Mouse (Mus musculus): ENCODE measurements at regions not wholly inside any gene's neighbourhood (a gene's known extent, or its start where the extent isn't known, plus 50 kb on each side); places are given as distances from the start of the nearest gene placed in this dataset.

DNA sequence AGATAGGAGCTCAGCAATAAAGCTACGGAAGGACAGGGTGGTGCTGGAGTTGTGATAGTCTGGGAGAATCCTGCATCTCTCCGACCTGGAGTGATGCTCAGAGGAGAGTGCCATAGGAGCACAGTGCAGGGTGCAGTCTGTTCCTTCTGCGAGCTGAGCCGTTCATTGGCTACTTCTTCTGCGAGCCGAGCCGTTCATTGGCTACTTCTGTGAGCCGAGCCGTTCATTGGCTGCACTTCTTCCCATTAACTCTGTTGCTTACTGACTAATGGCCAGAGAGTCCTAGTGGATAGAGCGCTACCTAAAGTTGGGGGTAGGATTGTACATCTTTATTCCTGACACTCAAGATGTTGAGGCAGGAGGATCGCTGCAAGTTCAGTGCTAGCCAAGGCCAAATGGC, 222.3 kb upstream of the Map3k1 start:
- WGBS: 77% methylated on average over 11 of the region's 11 CpGs
- no peaks in the 10 kb centered on the region for H3K36me3 ChIP-seq
- no peak overlapping the region for H3K4me3 ChIP-seq
- no peak overlapping the region for H3K27ac ChIP-seq
- no peaks in the 10 kb centered on the region for H3K4me1 ChIP-seq (replicated peaks)
- no peaks in the 10 kb centered on the region for H3K27me3 ChIP-seq
- no peak overlapping the region for H3K9ac ChIP-seq
- no peak for ATAC-seq (replicated peaks; ENCODE audit: insufficient number of reproducible peaks, insufficient read depth, low FRiP score, low read depth)
- H3K4me2 ChIP-seq: no peak overlapping the region
- no peaks in the 10 kb centered on the region for H3K9me3 ChIP-seq (replicated peaks)

DNA sequence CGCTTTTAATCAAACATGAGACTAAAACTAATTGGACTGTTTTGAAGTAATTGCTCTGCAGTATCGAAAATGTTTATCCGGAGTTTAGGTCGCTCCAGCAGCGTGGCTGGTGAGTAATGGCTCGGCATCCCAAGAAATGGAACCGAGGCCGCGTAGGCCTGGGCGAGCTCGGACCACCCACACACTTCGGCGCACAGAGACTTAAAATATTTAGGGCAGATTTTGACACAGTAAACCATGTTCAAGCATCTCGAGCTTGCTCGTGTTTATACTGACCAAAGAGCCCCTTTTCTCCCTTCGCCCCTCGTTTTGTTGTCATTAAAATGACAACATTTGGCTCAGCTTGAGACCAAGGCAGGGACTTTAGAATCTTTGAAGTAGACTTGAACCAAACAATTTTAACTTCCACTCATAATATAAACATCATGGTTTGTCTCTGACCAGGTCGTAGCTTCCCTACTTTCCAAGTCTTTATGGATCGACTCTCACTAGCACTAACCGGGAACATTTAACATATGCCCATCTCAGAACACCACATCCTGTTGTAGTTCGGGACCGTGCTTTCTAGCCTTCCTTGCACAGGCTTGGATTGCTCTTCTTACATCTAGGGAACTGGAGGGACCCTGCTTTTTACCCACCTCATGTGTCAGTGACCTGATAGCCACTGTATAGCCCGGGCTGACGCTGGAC, 223.0 kb upstream of the Map3k1 start:
- no peaks in the 10 kb centered on the region for H3K36me3 ChIP-seq
- no peak overlapping the region for H3K4me3 ChIP-seq
- no peak overlapping the region for H3K27ac ChIP-seq
- H3K27me3 ChIP-seq: no peaks in the 10 kb centered on the region
- no peak overlapping the region for H3K9ac ChIP-seq
- H3K4me2 ChIP-seq: no peak overlapping the region
- 83% methylated on average over 24 of the region's 24 CpGs for WGBS
- ATAC-seq (replicated peaks; ENCODE audit: insufficient number of reproducible peaks, insufficient read depth, low FRiP score, low read depth): no peak
- no peaks in the 10 kb centered on the region for H3K9me3 ChIP-seq (replicated peaks)
- H3K4me1 ChIP-seq (replicated peaks): no peaks in the 10 kb centered on the region

DNA sequence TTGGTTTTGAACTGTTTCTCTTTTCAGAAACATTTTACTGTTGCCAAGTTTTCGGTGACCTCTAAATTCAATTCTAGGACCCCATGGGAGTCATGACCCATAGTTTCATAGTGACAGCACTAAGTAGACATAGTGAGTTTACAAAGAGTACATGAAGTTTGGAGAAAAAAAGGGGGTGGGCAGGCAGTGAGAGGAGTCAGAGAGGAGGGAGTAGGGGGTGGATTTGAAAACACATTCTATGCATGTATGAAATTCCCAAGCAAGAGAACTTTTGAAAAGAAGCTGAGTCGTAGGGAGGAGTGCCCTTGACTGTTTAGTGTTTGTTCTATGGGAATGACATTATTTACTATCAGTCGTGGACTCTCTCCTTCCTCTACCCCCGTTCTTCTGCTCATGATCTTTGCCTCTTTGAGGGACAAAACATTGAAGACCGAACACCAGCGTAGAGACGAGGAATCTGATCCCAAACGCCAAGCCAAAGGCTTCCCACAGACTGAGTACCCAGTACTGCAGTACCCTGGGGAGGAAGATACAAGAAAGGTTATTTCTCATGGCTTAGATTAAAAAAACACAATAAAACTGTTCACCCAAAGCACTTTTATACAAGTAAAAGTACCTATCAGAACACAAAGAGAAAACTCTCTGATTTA, 229.1 kb upstream of the Map3k1 start:
- no peak overlapping the region for H3K4me2 ChIP-seq
- H3K36me3 ChIP-seq: no peaks in the 10 kb centered on the region
- no peaks in the 10 kb centered on the region for H3K9me3 ChIP-seq (replicated peaks)
- WGBS: 66% methylated on average over 8 of the region's 8 CpGs
- H3K4me1 ChIP-seq (replicated peaks): no peaks in the 10 kb centered on the region
- H3K4me3 ChIP-seq: no peak overlapping the region
- no peaks in the 10 kb centered on the region for H3K27me3 ChIP-seq
- ATAC-seq (replicated peaks; ENCODE audit: insufficient number of reproducible peaks, insufficient read depth, low FRiP score, low read depth): no peak
- H3K9ac ChIP-seq: no peak overlapping the region
- no peak overlapping the region for H3K27ac ChIP-seq

GRCm38 (mm10) chr13:112038556-112039304, 229.9 kb upstream of the Map3k1 start:
- no peak for ATAC-seq (replicated peaks; ENCODE audit: insufficient number of reproducible peaks, insufficient read depth, low FRiP score, low read depth)
- H3K27me3 ChIP-seq: no peaks in the 10 kb centered on the region
- no peaks in the 10 kb centered on the region for H3K4me1 ChIP-seq (replicated peaks)
- no peak overlapping the region for H3K4me2 ChIP-seq
- no peak overlapping the region for H3K4me3 ChIP-seq
- 86% methylated on average over 9 of the region's 9 CpGs for WGBS
- H3K9ac ChIP-seq: no peak overlapping the region
- no peak overlapping the region for H3K27ac ChIP-seq
- no peaks in the 10 kb centered on the region for H3K9me3 ChIP-seq (replicated peaks)
- H3K36me3 ChIP-seq: no peaks in the 10 kb centered on the region

DNA sequence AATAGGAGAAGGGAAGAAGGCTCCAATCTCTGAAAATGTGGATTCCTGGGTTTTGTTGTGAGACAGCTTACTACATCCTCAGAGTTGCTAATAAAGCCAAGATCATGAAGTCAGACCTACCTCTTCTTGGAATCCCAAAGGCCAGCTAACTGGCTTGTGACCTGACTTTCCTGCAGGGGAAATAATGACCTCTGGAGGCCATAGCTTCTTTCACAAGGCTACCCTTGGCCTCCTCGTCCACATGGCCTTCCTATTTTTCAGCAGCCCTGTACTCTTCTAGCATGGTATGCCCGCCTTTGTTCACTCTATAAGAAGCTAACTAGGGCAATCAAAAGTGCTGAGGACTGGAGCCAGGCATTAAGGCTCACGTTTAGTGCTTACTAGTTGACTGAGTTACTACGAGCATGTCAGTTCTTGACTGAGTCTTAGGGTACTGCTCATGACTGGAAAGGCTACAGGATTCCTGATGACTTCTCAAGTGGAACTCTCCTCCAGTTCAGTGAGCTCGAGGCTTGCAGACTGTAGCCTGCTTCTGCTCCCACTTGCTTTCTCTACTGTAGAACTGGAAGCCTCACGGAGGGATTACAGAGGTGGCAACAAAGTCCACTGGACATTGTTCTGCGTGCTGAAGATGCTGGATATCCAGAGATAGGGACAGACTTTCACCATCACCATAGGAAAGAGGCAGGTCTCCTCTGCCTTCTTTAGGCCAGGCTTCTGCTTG, 230.8 kb upstream of the Map3k1 start:
- Histone ChIP-seq H3K9me3 (replicated peaks) (no peaks in the 10 kb centered on the region), H3K36me3 (no peaks in the 10 kb centered on the region), H3K4me2 (no peak overlapping the region), H3K4me3 (no peak overlapping the region), H3K4me1 (replicated peaks) (no peaks in the 10 kb centered on the region), H3K27ac (no peak overlapping the region), H3K9ac (no peak overlapping the region), H3K27me3 (no peaks in the 10 kb centered on the region)
- WGBS: 80% methylated on average over 7 of the region's 7 CpGs
- ATAC-seq (replicated peaks; ENCODE audit: insufficient number of reproducible peaks, insufficient read depth, low FRiP score, low read depth): no peak

- no peak overlapping the region for H3K27ac ChIP-seq
- no peak overlapping the region for H3K4me2 ChIP-seq
- no peak overlapping the region for H3K4me3 ChIP-seq
- no peaks in the 10 kb centered on the region for H3K9me3 ChIP-seq (replicated peaks)
- no peaks in the 10 kb centered on the region for H3K36me3 ChIP-seq
- H3K9ac ChIP-seq: no peak overlapping the region
- WGBS: 85% methylated on average over 13 of the region's 13 CpGs
- H3K4me1 ChIP-seq (replicated peaks): no peaks in the 10 kb centered on the region
- no peaks in the 10 kb centered on the region for H3K27me3 ChIP-seq
- ATAC-seq (replicated peaks; ENCODE audit: insufficient number of reproducible peaks, insufficient read depth, low FRiP score, low read depth): no peak
Measured at GRCm38 (mm10) chr13:112043524-112044246, 234.9 kb upstream of the Map3k1 start.

- Histone ChIP-seq H3K27ac (no peak overlapping the region), H3K4me2 (no peak overlapping the region), H3K9me3 (replicated peaks) (no peaks in the 10 kb centered on the region), H3K9ac (no peak overlapping the region), H3K4me1 (replicated peaks) (no peaks in the 10 kb centered on the region), H3K36me3 (no peaks in the 10 kb centered on the region), H3K27me3 (no peaks in the 10 kb centered on the region), H3K4me3 (no peak overlapping the region)
- no peak for ATAC-seq (replicated peaks; ENCODE audit: insufficient number of reproducible peaks, insufficient read depth, low FRiP score, low read depth)
- 48% methylated on average over 5 of the region's 5 CpGs for WGBS
Measured at GRCm38 (mm10) chr13:112044372-112044771, 235.6 kb upstream of the Map3k1 start.

- no peak overlapping the region for H3K4me2 ChIP-seq
- no peak for ATAC-seq (replicated peaks; ENCODE audit: insufficient number of reproducible peaks, insufficient read depth, low FRiP score, low read depth)
- no peak overlapping the region for H3K9ac ChIP-seq
- H3K9me3 ChIP-seq (replicated peaks): no peaks in the 10 kb centered on the region
- H3K4me1 ChIP-seq (replicated peaks): no peaks in the 10 kb centered on the region
- no peaks in the 10 kb centered on the region for H3K27me3 ChIP-seq
- no peak overlapping the region for H3K27ac ChIP-seq
- no peak overlapping the region for H3K4me3 ChIP-seq
- WGBS: 78% methylated on average over 15 of the region's 15 CpGs
- no peaks in the 10 kb centered on the region for H3K36me3 ChIP-seq
Measured at GRCm38 (mm10) chr13:112046247-112047211, 237.7 kb upstream of the Map3k1 start.

DNA sequence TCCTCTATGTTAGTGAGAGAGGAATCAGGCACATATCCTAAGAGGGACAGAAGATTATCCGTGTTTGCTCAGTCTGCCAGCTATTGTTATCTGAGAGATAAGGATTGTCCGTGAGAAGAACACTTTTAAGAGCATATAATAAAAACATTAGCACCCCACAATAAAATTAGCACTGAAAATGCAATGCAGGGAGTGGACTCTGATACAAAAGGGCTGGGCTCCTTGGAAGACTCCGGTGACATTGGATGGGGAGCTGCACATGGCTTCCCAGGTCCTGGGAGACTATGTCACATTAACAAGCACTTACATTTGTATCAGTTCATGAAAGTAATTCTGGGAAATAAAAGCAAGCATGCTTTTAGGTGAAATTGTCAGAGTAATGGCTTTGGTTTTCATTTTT, 238.6 kb upstream of the Map3k1 start:
- Histone ChIP-seq H3K4me3 (no peak overlapping the region), H3K4me1 (replicated peaks) (no peaks in the 10 kb centered on the region), H3K27ac (no peak overlapping the region), H3K9me3 (replicated peaks) (no peaks in the 10 kb centered on the region), H3K27me3 (no peaks in the 10 kb centered on the region), H3K9ac (no peak overlapping the region), H3K36me3 (no peaks in the 10 kb centered on the region), H3K4me2 (no peak overlapping the region)
- ATAC-seq (replicated peaks; ENCODE audit: insufficient number of reproducible peaks, insufficient read depth, low FRiP score, low read depth): no peak
- 33% methylated on average over 3 of the region's 3 CpGs for WGBS

GRCm38 (mm10) chr13:112047874-112048273, 239.1 kb upstream of the Map3k1 start:
- H3K9me3 ChIP-seq (replicated peaks): no peaks in the 10 kb centered on the region
- 64% methylated on average over 13 of the region's 13 CpGs for WGBS
- ATAC-seq (replicated peaks; ENCODE audit: insufficient number of reproducible peaks, insufficient read depth, low FRiP score, low read depth): no peak

More at GRCm38 (mm10) chr13:112047874-112048273, 239.1 kb upstream of the Map3k1 start:
- H3K36me3 ChIP-seq: no peaks in the 10 kb centered on the region
- no peak overlapping the region for H3K27ac ChIP-seq
- no peak overlapping the region for H3K4me3 ChIP-seq
- H3K4me2 ChIP-seq: no peak overlapping the region
- no peaks in the 10 kb centered on the region for H3K4me1 ChIP-seq (replicated peaks)
- H3K9ac ChIP-seq: no peak overlapping the region
- no peaks in the 10 kb centered on the region for H3K27me3 ChIP-seq
